Mouse (Mus musculus) urinary bladder, adult 2 months (tissue): Measurements from ENCODE around the gene 4930453N24Rik. TPM values are rescaled to one million over a fixed set of nuclear protein-coding genes. Genes with fewer than 3 reads are reported as not detected.

Source experiments
- DNase-seq: peaks from one replicate; pipeline ENCODE4 v3.0.0; 2022; ENCODE audit warnings: low spot score
- polyA plus RNA-seq: library from polyadenylated mRNA; depleted of rRNA; stranded (reverse); fragments of >200 nt; gene quantifications from 2 replicates; pipeline ENCODE4 v1.2.3, GENCODE M21; 2012; rRNA removed

Gene 4930453N24Rik
- 20.6 and 21.3 TPM in 2 replicates for polyA plus RNA-seq

- peak; percentile 78 for DNase-seq
Observed at GRCm38 (mm10) chr16:64770521-64771430, at the start of gene 4930453N24Rik. 4930453N24Rik (minus strand) TSS chr16:64771161.

- no peak for DNase-seq
Observed at GRCm38 (mm10) chr16:64817094-64817765, 46.3 kb upstream of the 4930453N24Rik start.

GRCm38 (mm10) chr16:64803041-64803440 lies 32.1 kb upstream of the 4930453N24Rik start:
- DNase-seq = no peak

- no peak for DNase-seq
Observed at GRCm38 (mm10) chr16:64801638-64802037, 30.7 kb upstream of the 4930453N24Rik start.

GRCm38 (mm10) chr16:64800393-64800792 lies 29.4 kb upstream of the 4930453N24Rik start:
- no peak for DNase-seq

GRCm38 (mm10) chr16:64794802-64795201 lies 23.8 kb upstream of the 4930453N24Rik start:
- no peak for DNase-seq

- no peak for DNase-seq
Observed at GRCm38 (mm10) chr16:64789706-64790105, 18.7 kb upstream of the 4930453N24Rik start.

- no peak for DNase-seq
Observed at GRCm38 (mm10) chr16:64775516-64775915, 4.6 kb upstream of the 4930453N24Rik start.

- no peak for DNase-seq
Observed at GRCm38 (mm10) chr16:64771431-64771818, 464 bp upstream of the 4930453N24Rik start.

- no peak for DNase-seq
Observed at GRCm38 (mm10) chr16:64766696-64767300, 4.2 kb downstream of the 4930453N24Rik start.

GRCm38 (mm10) chr16:64759245-64759626 lies 11.7 kb downstream of the 4930453N24Rik start:
- no peak for DNase-seq

GRCm38 (mm10) chr16:64758561-64759244 lies 12.3 kb downstream of the 4930453N24Rik start:
- no peak for DNase-seq

- no peak for DNase-seq
Observed at GRCm38 (mm10) chr16:64757666-64758400, 13.1 kb downstream of the 4930453N24Rik start.

- no peak for DNase-seq
Observed at GRCm38 (mm10) chr16:64756321-64756720, 14.6 kb downstream of the 4930453N24Rik start.

- DNase-seq = no peak
Observed at GRCm38 (mm10) chr16:64754743-64755139, 16.2 kb downstream of the 4930453N24Rik start.

- DNase-seq = no peak
Observed at GRCm38 (mm10) chr16:64753990-64754742, 16.8 kb downstream of the 4930453N24Rik start.

GRCm38 (mm10) chr16:64748237-64748636 lies 22.7 kb downstream of the 4930453N24Rik start:
- DNase-seq = no peak

- no peak for DNase-seq
Observed at GRCm38 (mm10) chr16:64745089-64745488, 25.9 kb downstream of the 4930453N24Rik start.

GRCm38 (mm10) chr16:64737289-64737688 lies 33.7 kb downstream of the 4930453N24Rik start:
- no peak for DNase-seq
